8 mouse cellular contexts compared by ENCODE assay signal in genomic region chr12:17495858-17496451, GRCm38 (mm10). TPM values are rescaled to one million over a fixed set of nuclear protein-coding genes. Genes with fewer than 3 reads are reported as not detected.
A peak's percentile ranks its signal among the peaks of the same experiment; 100 is the strongest.
DNase-seq lines count a peak whose midpoint lies in the region; ATAC-seq lines count a peak whose summit lies in the region.

No protein-coding gene starts in this region.

- no peak overlapping the region for H3K27ac ChIP-seq in hindbrain, embryonic 15.5 days (replicated peaks)
- H3K27ac ChIP-seq in liver, embryonic 16.5 days (ENCODE audit: low read length) = no peak overlapping the region

- peaks cover 12% of the 10 kb centered on the region for H3K27me3 ChIP-seq in megakaryocyte, embryonic 14.5 days (replicated peaks)
- H3K27me3 ChIP-seq in hindbrain, embryonic 15.5 days = no peaks in the 10 kb centered on the region
- H3K27me3 ChIP-seq in liver, embryonic 16.5 days (ENCODE audit: control insufficient read depth, insufficient read depth, low read depth, low read length) = no peaks in the 10 kb centered on the region

- 21% methylated on average over 8 of the region's 8 CpGs for WGBS in hindbrain, embryonic 15.5 days
- 33% methylated on average over 8 of the region's 8 CpGs for WGBS in liver, embryonic 16.5 days (ENCODE audit: insufficient replicate concordance)

- peak; percentile 15 for DNase-seq in embryo, embryonic 9.5 days (ENCODE audit: extremely low spot score)
- DNase-seq in cerebellum, adult 11-12 months = no peak
- DNase-seq in gastrocnemius, adult 8-10 months (ENCODE audit: low spot score in 2 of 2) = no peak

- H3K36me3 ChIP-seq in megakaryocyte, embryonic 14.5 days (replicated peaks; ENCODE audit: low read length) = no peaks in the 10 kb centered on the region
- no peaks in the 10 kb centered on the region for H3K36me3 ChIP-seq in hindbrain, embryonic 15.5 days
- H3K36me3 ChIP-seq in liver, embryonic 16.5 days (ENCODE audit: control insufficient read depth, insufficient read depth) = no peaks in the 10 kb centered on the region

- no peak for ATAC-seq in megakaryocyte, adult 5-6 weeks (ENCODE audit: poor library complexity, severe bottlenecking)
- peak; percentile 84 for ATAC-seq in hindbrain, embryonic 15.5 days (ENCODE audit: low FRiP score, low read depth)
- peak; percentile 30; the same call in 1 of the 2 replicates for ATAC-seq in liver, embryonic 16.5 days (ENCODE audit: low read depth)
- no peak for ATAC-seq in monocyte, adult 5-6 weeks (replicated peaks; ENCODE audit: insufficient number of reproducible peaks, low FRiP score, low TSS enrichment, poor library complexity, severe bottlenecking)

- H3K4me2 ChIP-seq in hindbrain, embryonic 15.5 days = no peak overlapping the region
- H3K4me2 ChIP-seq in liver, embryonic 16.5 days (ENCODE audit: low read depth, low read length) = no peak overlapping the region

- no peak overlapping the region for H3K9ac ChIP-seq in hindbrain, embryonic 15.5 days
- H3K9ac ChIP-seq in liver, embryonic 16.5 days (ENCODE audit: low read depth, low read length) = no peak overlapping the region

- peak overlapping the region; percentile 64 for H3K4me3 ChIP-seq in megakaryocyte, embryonic 14.5 days (replicated peaks)
- no peak overlapping the region for H3K4me3 ChIP-seq in hindbrain, embryonic 15.5 days
- H3K4me3 ChIP-seq in liver, embryonic 16.5 days (ENCODE audit: low read depth, low read length) = no peak overlapping the region

- H3K9me3 ChIP-seq in megakaryocyte, embryonic 14.5 days = peaks cover 4% of the 10 kb centered on the region
- no peaks in the 10 kb centered on the region for H3K9me3 ChIP-seq in hindbrain, embryonic 15.5 days
- H3K9me3 ChIP-seq in liver, embryonic 16.5 days (replicated peaks; ENCODE audit: control insufficient read depth, low read length) = no peaks in the 10 kb centered on the region

- peaks cover 5% of the 10 kb centered on the region for H3K4me1 ChIP-seq in megakaryocyte, embryonic 14.5 days
- H3K4me1 ChIP-seq in hindbrain, embryonic 15.5 days (replicated peaks) = peaks cover 7% of the 10 kb centered on the region; the same call in 1 of the 2 replicates
- peaks cover 11% of the 10 kb centered on the region for H3K4me1 ChIP-seq in liver, embryonic 16.5 days (ENCODE audit: control insufficient read depth, low read depth, low read length)

RNA-seq across cellular contexts. Expression of gene Odc1, which starts 48.6 kb away (rescaled TPM):
- 22.6 and 40.7 TPM in 2 replicates for polyA plus RNA-seq in megakaryocyte, embryonic 14.5 days (2012; ENCODE audit: insufficient read depth, low replicate concordance)
- 36.5 and 42.5 TPM in 2 replicates for total RNA-seq in megakaryocyte, adult 5-6 weeks (2015)
- 60.4 and 70.8 TPM in 2 replicates for total RNA-seq in megakaryocyte, adult 5-6 weeks (2017)
- polyA plus RNA-seq in hindbrain, embryonic 15.5 days (2015; fragmentation: Nextera tagmentation; extraction: Ambion mirVana) = 132 and 134 TPM in 2 replicates
- polyA plus RNA-seq in liver, embryonic 16.5 days (2015; fragmentation: Nextera tagmentation; extraction: Ambion mirVana) = 301 and 303 TPM in 2 replicates
- 140 to 224 TPM (median 146 TPM) in 3 replicates for total RNA-seq in monocyte, adult 5-6 weeks (2017)
- total RNA-seq in gastrocnemius, adult 8-10 months (2022) = 100 to 1,000 TPM in 2 of 4 experiments, 10 to 100 TPM in 2; 83.7 to 236 (median 139) TPM

Comparison
In these comparisons a context has a peak if more than half of its experiments do, and no peak if none do; other contexts are left out.
1. ATAC-seq: peak in hindbrain, embryonic 15.5 days (single experiment) and liver, embryonic 16.5 days (single experiment); none in megakaryocyte, adult 5-6 weeks (single experiment) and monocyte, adult 5-6 weeks (single experiment).